Mouse (Mus musculus) adrenal gland, postnatal 36 days (tissue): ENCODE results near the gene Calm5. TPM values are rescaled to one million over a fixed set of nuclear protein-coding genes. Genes with fewer than 3 reads are reported as not detected.
"Not testable (repeated sequence)": the region's sequence is repeated elsewhere in the genome, so short reads cannot be mapped to it uniquely, and the experiment has no call there.

Experiments
- DNase-seq, 2 experiments: peaks; one replicate each; pipeline ENCODE4 v3.0.0; 2021; ENCODE audit warnings: mixed read lengths in 1 of 2
- total RNA-seq, 2 experiments: library from RNA; stranded (reverse); gene quantifications; 2 replicates each; pipeline ENCODE4 v1.2.3; 2021

The Calm5 gene
- total RNA-seq, 2 experiments from 2014 or later = not detected

- DNase-seq = peak in 1 of 2 experiments; percentile 41
These were observed 11.8 kb downstream of the Calm5 start for GRCm38 (mm10) chr13:3865648-3866354.

DNA sequence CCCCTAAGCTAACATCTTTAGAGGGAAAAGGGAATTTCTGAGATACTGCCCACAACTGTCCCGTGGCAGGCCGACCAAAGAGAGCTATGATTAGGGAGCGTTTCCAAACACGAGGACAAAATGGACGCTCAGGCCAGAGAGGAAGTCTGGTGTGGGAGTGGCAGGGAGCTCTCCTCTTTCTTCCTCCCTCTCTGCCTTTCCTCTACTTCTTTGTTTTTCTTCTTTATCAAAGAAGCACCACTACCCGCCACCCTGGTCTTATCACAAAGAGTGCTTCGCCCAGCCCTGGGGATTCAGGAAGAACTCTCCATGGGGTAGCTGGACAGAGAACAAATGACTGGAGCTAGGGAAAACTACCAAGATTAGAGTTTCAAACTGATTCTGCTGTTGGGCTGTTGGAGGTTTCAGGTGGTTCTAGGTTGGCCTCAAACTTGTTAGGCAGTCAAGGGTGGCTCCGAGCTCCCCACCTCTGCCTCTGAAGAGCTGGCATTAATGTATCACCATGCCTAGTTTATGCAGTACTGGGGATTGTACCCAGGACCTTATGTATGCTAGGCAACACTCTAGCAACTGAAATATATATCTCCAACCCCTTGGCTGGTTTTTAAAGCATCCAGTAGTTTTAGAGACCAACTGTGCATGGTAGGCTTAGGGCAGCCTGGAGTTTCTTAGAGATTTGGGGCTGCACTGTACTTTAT lies 12.5 kb downstream of the Calm5 start:
- DNase-seq = no peak

DNA sequence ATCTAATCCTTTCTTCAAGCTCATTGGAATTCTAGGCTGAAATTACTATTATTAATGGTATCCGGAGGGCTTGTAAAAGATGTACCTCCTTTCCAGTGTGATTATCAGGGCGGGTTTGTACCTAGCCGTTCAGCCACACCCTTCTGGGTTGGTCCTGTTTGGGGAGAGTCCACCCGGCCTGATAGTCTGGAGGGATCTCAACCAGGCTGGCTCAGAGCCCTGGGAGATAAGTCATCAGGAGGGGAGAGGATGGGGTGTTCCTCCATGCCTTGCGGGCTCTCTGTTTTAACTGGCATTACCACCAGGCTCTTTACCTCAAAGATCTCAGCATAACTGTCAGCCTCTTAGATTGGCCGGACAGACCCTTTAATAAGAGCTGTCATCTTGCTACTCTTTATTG lies 13.2 kb downstream of the Calm5 start:
- DNase-seq = no peak

GRCm38 (mm10) chr13:3869901-3870300 lies 15.9 kb downstream of the Calm5 start:
- no peak for DNase-seq

DNA sequence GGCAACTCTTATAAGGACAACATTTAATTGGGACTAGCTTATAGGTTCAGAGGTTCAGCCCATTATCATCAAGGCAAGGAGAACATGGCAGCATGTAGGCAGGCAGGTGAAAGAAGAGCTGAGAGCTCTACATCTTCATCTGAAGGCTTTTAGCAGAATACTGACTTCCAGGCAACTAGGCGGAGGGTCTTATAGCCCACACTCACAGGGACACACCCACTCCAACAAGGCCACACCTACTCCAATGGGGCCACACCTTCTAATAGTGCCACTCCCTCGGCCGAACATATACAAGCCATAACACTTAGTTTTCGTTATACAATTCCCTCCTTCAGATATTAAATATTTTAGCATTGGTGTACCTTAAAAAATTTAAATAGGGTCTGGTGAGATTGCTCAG lies 18.9 kb downstream of the Calm5 start:
- DNase-seq = no peak

DNA sequence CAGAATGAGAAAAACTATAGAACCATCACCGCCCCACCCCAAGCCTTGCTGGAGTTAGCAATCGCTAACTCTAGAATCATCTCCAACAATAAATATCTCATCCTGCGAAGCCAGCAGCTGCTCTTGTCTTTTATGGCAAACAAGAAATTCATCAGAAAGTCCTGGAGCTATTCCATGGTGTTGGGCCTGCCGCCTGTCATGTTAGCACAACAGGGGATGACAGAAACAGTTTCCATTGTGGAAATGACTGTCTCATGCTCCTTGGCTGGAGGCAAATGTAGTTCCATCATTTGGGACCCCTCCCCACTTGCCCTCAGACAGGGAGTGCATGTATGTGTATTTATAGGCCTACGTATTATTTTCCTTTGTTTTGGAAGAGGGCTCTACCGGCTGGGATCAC lies 22.5 kb downstream of the Calm5 start:
- no peak for DNase-seq

- no peak for DNase-seq
These were observed 23.2 kb downstream of the Calm5 start for GRCm38 (mm10) chr13:3877185-3877584.

DNA sequence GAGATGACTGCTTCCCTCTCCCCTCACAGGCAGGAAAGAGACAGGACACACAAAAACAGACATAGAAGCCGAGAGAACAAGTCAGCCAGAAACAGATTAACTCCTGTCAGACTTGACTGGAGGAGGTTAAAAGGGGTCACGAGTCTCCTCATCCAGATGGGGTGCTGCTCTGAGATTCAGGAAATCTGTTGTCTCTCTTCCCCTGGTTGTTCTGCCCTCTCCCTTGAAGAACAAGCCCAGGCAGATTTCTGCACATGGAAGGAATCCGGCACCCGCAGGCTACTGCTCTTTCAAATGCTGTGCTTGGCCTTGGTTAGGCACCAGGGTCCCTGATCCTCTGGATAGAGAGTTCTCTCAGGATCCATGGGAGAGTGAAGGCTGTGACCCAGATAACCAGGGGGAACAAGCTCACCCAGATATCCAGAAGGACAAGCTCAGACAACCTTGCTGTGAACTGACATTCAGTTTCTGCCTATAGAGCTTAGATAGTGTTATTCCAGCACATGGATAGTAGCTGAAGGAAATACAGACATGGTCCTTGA lies 23.8 kb downstream of the Calm5 start:
- DNase-seq = no peak

DNA sequence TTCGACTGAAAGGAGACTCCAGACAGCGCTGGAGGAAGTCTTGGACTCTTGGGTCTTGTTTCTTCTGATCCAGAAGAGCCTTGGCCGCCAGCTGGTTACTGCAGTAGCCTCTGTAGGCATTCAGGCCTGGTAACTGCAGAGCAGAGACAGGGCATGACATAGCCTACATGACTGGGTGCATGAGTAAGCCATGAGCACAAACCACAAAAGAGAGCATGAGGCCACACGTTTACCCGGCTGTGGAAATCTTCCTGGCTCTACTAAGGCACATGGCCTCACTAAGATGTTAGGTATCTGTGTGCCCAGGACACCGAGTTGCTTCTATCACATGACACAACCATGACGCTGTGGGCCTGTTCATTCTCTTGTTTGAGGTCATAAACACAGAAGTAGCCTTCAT lies 32.7 kb downstream of the Calm5 start:
- DNase-seq = no peak

DNA sequence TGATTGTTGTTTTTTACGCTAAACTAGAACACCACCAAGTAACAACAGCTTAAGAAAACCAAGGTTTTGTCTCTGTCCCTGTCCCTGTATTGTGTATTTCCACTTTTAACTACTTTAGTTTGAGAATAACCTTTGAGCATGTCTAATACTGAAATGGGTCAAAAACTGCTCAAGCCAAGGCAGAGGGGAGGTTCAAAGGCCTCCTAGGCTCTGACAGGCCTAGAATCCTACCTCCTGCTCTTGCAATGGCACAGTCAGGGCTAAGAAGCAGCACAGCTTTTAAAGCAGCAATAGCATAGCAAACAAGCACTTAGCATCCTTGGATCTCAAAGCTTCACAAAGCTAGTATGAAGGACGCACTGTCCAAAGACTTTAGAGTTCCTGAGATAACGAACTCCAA lies 35.1 kb downstream of the Calm5 start:
- no peak for DNase-seq

DNA sequence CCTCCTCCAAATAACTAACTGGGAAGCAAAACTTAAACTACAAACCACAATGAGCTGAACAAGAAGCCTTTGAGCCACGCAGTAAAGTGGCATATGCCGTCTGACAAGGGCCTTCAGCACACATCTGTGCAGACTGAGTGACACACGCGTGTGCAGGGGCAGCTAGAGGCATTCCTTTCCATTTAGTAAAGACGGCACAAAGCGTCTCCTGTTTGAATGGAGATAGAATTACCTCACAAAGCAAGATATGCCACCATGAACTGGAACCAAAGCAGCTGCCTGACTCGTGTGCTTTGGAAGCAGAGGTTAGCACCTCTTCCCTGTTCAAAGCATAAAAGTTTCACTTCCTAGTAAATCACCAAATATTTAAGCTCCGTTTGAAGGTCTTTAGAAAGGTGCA lies 36.1 kb downstream of the Calm5 start:
- no peak for DNase-seq

- DNase-seq = peak in 1 of 2 experiments; percentile 25
These were observed 37.6 kb downstream of the Calm5 start for GRCm38 (mm10) chr13:3891479-3892087.

- DNase-seq = no peak
These were observed 38.6 kb downstream of the Calm5 start for GRCm38 (mm10) chr13:3892601-3893000.

DNA sequence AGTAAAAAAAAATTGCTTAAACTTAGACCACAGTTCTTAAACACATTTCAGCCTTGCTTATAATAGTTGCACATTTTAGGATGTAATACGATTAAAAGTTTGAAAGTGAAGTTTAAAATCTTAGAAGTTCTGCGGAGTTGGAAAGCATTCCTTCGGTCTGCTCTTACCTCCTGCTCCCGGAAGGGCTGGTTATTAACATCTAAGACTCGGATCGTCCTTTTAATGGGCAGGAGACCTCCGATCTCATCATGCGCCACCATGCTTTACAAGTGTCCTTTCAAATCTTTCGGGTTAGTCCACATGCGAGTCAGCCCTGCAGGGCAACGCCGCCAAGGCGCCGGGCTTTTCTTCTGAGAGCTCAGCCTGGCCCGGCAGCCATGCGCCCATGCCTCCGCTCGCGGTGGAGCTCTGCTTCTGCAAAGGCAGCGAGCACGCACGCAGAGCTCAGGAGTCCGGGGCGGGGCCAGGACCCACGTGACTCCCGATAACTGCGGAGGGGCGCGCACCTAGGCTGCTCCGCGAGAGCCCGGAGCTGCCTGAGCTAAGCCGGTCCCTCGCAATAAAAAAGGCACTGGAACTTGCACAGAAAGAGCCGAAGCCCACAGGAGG lies 39.3 kb downstream of the Calm5 start:
- peak; percentile 97 to 98 for DNase-seq

DNA sequence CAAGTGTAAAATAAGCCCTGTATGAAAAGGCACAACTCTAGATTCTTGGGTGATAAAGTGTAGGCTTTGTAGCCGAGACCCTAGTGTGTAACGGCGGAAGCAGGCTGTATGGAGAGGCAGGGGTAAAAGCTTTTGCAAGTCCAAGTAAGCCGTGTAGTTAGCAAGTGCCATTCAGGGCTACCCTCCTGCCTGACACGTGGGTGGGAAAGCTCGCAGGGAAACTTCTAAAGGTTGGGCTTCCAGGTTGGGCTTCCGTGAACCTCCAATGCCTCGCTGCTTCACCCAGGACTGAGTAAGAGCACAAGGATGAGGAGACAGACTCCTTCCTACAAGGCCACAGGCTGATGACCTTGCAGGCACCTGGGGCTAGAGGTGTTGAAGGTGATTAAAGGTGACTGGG lies 40.6 kb downstream of the Calm5 start:
- no peak for DNase-seq

GRCm38 (mm10) chr13:3895397-3895980 lies 41.5 kb downstream of the Calm5 start:
- no peak for DNase-seq

GRCm38 (mm10) chr13:3896032-3896431 lies 42.1 kb downstream of the Calm5 start:
- DNase-seq = no peak

- peak; percentile 67 to 82 for DNase-seq
These were observed 42.9 kb downstream of the Calm5 start for GRCm38 (mm10) chr13:3896913-3897312.

DNA sequence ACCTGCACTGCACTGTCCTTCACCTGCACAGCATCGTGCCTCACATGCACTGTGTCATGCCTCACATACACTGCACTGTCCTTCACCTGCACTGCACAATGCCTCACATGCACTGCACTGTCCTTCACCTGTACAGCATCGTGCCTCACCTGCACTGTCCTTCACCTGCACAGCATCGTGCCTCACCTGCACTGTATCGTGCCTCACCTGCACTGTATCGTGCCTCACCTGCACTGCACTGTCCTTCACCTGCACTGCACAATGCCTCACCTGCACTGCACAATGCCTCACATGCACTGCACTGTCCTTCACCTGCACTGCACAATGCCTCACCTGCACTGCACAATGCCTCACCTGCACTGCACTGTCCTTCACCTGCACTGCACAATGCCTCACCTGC lies 44.2 kb downstream of the Calm5 start:
- not testable (repeated sequence) for DNase-seq

GRCm38 (mm10) chr13:3899301-3899700 lies 45.3 kb downstream of the Calm5 start:
- DNase-seq = no peak
